Mouse (Mus musculus) left cerebral cortex, postnatal 4 days (tissue): ENCODE data around the gene Tle6. TPM values are rescaled to one million over a fixed set of nuclear protein-coding genes. Genes with fewer than 3 reads are reported as not detected.

Experiments used
- DNase-seq: peaks from one replicate; pipeline ENCODE4 v3.0.0-alpha.2; 2022
- intact Hi-C: fragments of 180-260 bp; cut with DNase I; formaldehyde crosslinking; loops from one replicate; pipeline ENCODE4 v1.15.1; 2025
- total RNA-seq, 2 experiments: library from RNA; stranded (reverse); gene quantifications; 2 replicates each; pipeline ENCODE4 v1.2.3; 2021

The Tle6 gene
- total RNA-seq, 2 experiments from 2014 or later, result 2.2 to 3.2 TPM

DNA sequence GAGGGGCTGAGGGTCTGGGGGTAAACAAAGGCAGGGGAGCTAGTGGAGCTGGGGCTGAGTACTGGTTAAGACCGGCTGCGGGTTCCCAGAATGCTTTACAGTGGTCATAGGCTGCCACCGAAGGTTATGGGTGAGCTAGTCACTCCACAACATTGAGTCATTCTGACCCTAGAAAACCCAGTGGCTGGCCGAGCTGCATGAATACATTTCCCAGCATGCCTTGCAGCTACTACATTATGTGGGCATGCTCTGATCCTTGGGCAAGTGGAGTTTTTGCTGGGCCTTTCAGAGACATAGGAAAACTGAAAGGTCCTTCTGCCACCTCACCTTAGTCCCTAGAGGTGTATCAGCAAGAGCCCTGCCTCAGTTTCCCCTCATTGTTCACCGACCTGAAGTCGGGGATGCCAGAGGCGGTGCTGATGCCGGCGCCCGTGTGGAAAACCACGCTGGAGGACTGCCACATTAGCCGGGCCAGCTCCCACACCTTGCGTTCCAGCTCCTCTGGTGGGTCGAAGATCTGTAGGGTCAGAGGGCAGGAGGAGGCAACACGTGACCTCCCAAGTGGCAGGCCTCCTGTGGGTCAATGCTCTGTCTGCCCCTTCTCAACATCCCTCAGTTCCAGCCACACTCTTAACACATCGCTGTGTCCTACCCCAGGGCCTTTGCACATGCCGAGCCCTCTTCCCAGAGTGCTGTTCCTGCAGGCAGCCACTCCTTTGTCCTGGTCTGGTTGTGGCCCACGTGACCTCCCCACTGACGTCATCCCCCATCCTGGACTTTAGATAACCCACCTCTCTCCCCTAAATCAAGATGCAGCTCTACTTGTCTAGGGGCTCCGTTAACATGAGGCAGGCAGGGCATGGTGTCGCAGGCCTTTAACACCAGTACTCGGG lies 25.5 kb upstream of the Tle6 start:
- DNase-seq, result no peak
- intact Hi-C loops, result no loop called here

- DNase-seq, result no peak
- intact Hi-C loops, result no loop called here
These were observed 22.6 kb upstream of the Tle6 start for GRCm38 (mm10) chr10:81623441-81623840.

- DNase-seq, result no peak
- intact Hi-C loops, result no loop called here
These were observed 19.9 kb upstream of the Tle6 start for GRCm38 (mm10) chr10:81620786-81621185.

DNA sequence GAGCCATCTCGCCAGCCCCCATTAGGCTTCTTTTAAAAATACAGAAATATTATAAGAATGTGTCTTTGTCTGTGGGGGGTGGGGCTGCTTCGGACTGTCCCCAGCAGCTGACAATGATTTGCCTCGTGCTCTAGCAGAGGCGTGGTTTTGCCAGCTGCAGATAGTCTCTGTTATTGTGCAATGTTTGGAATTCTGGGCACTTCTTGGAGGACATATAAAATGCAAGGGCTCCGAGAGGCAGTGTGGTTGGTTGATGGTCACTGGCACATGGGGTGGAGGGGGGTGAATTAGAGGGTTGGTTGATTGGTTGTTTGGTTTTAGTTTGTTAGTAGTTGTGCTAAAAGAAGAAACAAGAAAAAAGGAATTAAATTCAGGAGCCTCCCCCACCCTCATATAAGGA lies 19.1 kb upstream of the Tle6 start:
- DNase-seq, result no peak
- intact Hi-C loops, result no loop called here

GRCm38 (mm10) chr10:81615486-81615885 lies 14.6 kb upstream of the Tle6 start:
- no peak for DNase-seq
- intact Hi-C loops, result no loop called here

DNA sequence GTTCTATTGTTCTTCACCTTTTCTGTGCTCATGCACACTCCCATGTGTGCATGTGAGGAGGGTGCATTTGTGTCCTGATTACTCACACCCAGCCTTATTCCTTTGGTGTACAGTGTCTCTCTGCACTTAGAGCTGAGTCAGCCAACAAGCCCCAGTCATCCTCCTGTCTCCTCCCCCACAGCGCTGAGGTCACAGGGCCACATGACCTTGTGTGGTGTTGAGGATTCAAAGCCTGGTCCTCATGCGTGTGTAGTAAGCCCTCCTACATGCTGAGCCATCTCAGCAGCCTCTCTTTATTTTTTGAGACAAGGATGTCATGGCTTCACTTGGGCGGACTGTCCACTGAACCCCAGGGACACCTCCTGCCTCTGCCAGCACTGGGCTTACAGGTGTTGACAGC lies 11.9 kb upstream of the Tle6 start:
- DNase-seq, result no peak
- intact Hi-C loops, result no loop called here

- DNase-seq, result no peak
- intact Hi-C loops, result no loop called here
These were observed 7.4 kb upstream of the Tle6 start for GRCm38 (mm10) chr10:81608308-81608707.

- intact Hi-C loops, result no loop called here
These were observed 5.3 kb upstream of the Tle6 start, which contains the start of gene BC025920 for GRCm38 (mm10) chr10:81605974-81606751. BC025920 (plus strand) TSS chr10:81606270.

DNA sequence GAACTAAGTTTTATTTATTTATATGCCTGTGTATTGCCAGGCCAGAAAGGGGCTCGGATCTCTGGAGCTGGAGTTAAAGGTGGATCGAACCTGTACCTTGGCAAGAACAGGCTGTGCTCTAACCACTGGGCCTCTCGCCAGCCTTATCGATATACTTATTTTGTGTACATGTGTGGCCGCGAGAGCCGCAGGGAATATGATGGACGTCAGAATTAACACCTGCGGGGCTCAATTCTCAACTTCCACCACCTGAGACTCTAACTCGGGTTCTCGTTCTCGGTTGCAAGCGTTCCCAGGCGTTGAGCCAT lies 4.7 kb upstream of the Tle6 start:
- DNase-seq, result no peak
- intact Hi-C loops, result no loop called here

More at GRCm38 (mm10) chr10:81605974-81606751, 5.3 kb upstream of the Tle6 start, which contains the start of gene BC025920:
- DNase-seq, result peak; percentile 95

DNA sequence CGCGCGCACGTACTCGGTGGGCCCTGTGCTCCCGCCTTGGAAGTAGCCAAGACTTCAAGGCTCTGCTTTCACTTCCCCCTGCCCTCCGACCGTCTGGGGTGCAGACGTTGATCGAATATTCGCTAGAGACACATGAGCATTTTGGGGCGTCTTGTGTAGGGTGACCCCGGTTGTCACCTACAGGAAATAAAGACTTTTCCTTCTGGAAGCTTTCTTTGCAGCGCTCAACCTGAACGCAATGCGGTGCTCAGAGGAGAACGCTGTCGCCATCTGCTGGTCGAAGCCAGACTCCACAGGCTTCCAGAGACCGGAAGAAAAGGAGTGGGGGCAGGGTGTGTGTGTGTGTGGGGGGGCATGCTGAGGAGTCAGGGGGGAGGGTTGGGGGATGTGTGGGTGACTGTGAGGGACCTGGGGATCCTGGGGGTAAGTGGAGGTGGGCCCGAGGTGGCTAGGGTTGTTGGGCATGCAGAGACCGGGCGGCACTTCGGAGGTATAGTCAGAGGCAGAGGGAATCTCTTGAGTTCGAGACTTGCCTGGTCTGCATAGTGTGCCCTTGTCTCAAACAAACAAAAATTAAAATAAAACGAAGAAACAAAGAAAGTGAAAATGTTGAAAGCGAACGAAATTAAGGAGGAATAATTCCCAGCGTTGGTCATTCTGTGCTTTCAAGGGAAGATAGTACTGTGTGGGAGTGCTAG lies 4.2 kb upstream of the Tle6 start:
- intact Hi-C loops, result loop anchor here (5.0 kb wide), 1 partner anchor 103 kb away; the partner anchor contains the start of gene S1pr4
- peak; percentile 90 for DNase-seq

DNA sequence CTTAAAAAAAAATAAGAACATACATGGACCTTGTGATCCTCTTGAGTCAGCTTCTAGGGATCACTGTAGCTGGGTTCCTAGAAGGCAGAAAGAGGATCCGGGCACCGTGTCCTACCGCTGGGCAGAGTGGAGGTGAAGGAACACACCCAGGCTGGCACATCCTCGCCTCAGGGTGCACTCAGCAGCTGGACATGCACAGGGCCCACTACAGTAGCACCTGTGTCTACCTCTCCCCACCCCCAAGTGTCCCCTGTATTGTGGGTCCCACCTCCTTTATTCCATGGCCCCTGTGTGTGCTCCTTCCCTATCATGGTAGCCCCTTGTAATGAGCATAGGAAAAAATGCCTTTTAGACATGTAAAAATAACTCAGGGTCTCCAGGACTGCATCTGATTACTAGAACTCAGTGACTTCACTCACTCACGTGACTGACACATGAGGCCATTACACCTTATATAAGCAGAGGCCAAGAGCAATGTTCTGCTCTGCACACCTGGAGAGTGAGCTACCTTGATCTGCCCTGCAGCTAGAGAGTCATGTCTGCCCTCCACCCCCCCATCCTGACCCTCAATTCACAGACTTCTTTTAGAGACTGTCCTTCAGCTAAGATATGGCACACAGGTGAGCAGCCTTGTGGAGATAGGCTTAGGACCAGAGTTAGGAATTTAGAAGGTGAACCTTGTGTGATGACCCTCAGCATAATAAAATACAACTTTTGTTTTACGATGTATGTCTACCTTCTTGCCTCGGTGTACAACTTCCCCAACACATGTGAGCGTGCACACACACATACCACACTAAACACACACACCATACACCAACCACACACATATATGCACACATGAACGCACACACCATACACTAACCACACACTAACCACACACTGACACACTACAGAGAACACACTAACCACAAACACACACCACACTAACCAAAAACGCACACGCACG lies 3.4 kb upstream of the Tle6 start:
- intact Hi-C loops, result loop anchor here (5.0 kb wide), 1 partner anchor 102 kb away; the partner anchor contains the start of gene S1pr4
- no peak for DNase-seq

- intact Hi-C loops, result loop anchor here (5.0 kb wide), 1 partner anchor 100 kb away; the partner anchor contains the start of gene S1pr4
- no peak for DNase-seq
These were observed 1.9 kb upstream of the Tle6 start for GRCm38 (mm10) chr10:81602741-81603151.

DNA sequence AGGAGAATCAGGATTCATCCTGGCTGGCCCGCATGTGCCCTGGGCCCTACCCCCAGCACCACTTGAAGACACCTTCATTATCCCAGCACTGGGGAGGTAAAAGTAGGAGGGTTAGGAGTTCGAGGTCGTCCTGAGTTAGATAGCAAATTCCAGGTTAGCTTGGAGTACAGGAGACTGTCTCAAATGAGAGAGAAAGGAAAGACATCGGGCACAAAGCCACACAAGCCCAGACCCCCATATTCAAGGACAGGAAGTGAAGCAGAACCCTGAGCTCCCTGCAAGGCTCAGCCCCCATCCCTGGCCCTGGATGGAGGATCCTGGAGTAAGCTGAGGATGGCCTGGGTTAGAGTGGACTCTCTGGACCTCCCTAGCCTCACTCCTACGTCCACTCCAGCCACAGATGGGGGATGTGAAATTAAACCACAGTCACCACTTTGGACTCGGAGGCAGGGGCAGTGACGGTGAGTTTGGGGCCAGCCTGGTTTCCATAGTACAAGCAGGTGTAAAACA lies 578 bp upstream of the Tle6 start:
- no peak for DNase-seq
- intact Hi-C loops, result loop anchor here (5.0 kb wide), 1 partner anchor 99 kb away; the partner anchor contains the start of gene S1pr4

DNA sequence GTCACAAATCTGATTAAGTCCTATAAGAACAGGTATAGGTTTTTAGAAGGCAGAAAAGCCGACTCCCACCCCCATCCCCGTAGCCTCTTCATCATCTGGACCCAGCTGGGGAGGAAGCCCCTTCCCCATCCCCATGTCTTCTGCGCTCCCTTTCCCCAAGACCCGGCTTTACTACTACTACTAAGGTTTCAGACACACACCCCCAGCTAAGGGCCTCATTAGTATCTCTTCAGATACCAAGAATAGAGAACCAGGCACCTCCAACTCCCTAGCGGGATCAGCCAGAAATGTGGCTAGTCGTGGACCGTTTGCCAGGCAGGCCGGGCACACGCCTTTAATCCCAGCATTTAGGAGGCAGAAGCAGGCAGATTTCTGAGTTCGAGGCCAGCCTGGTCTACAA lies 777 bp downstream of the Tle6 start:
- intact Hi-C loops, result loop anchor here (5.0 kb wide), 1 partner anchor 98 kb away; the partner anchor contains the start of gene S1pr4
- DNase-seq, result no peak

DNA sequence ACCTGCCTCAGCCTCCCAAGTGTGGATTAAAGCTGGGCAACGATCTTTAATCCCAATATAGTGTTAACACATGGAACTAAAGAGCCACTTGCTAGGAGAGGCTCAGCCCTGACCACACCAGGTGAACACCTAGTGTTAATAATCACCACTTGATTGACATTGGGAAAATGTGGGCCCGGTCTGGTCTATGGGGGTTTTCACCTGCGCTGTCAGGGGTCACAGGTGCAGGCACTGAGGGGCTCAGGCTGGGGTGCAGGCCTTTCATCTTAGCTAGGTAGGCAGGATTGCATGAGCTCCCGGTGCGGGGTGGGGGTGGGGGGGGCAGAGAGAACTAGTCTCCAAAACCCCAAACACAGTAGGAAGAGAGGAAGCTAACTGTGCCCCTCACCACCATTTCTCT lies 1.2 kb downstream of the Tle6 start:
- no peak for DNase-seq
- intact Hi-C loops, result loop anchor here (5.0 kb wide), 1 partner anchor 97 kb away; the partner anchor contains the start of gene S1pr4

DNA sequence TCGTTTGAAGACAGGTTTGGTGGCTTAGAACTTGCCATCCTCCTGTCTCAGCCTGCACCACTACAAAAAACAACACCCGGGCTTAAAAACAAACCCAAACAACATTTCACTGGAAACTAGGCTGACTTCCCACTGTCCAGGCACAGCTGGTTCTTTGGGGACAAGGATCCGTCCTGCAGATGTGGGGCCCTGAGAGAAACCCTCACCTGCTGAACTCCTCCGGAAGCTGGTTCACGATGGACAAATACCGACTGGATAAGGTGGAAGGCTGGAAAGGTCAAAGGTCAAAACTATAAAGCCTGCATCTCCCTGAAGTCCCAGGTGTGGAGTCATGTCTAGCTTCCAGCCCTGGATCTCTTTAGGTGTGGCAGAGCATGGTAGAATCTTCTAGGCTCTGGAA lies 2.0 kb downstream of the Tle6 start:
- intact Hi-C loops, result no loop called here
- DNase-seq, result no peak

- intact Hi-C loops, result no loop called here
- no peak for DNase-seq
These were observed 2.5 kb downstream of the Tle6 start for GRCm38 (mm10) chr10:81598342-81598741.

- DNase-seq, result peak; percentile 82
- intact Hi-C loops, result no loop called here
These were observed 3.5 kb downstream of the Tle6 start for GRCm38 (mm10) chr10:81597137-81597950.

GRCm38 (mm10) chr10:81596611-81597010 lies 4.3 kb downstream of the Tle6 start:
- no peak for DNase-seq
- intact Hi-C loops, result no loop called here
